Mouse (Mus musculus): ENCODE measurements at regions not wholly inside any gene's neighbourhood (a gene's known extent, or its start where the extent isn't known, plus 50 kb on each side); places are given as distances from the start of the nearest gene placed in this dataset.
A peak's percentile ranks its signal among the peaks of the same experiment; 100 is the strongest.

DNA sequence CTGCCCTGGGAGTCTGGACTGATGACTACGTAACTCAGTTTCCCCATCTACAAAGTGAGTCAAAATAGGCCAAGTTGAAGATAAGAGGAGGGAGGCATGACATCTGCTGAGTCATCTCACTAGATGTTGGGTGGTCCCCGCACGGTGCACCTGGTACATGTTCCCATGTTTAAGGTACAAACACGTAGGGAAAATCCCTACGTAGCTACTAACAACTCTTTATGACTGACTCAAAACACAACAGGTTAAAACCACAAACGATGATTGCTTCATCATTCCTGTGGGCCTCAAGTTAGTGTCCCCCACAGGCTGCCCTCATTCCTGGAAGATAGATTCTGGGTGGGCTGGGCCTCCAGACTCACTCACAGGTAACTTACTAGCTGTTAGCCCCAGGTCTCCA, 107.7 kb downstream of the Sox9 start:
- DNase-seq = no peak

- no peak for DNase-seq
Measured at GRCm38 (mm10) chr11:112897597-112897996, 115.6 kb downstream of the Sox9 start.

DNA sequence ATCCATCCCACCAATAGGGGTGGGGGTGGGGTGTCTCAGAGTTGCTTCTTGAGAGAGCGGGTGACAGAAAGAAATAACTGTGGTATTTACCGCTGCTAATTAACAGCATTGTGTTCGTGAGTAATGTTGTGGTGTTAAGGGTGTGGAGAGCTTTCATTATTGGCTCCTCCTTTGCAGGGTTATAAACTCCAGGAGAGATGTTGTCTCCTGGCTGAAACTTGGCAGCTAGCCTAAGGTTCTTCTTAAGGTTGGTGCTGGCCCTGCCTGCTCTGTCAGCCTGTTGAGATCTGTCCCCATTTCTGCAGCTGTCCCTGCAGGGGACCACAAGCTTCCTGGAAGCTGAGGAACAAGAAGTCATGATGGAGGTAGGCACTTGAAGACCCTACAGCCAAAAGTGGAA, 120.6 kb downstream of the Sox9 start:
- no peak for DNase-seq

- DNase-seq = no peak
Measured at GRCm38 (mm10) chr11:112910309-112910708, 128.3 kb downstream of the Sox9 start.

GRCm38 (mm10) chr11:112912875-112913274, 130.9 kb downstream of the Sox9 start:
- no peak for DNase-seq

GRCm38 (mm10) chr11:112916923-112917322, 134.9 kb downstream of the Sox9 start:
- no peak for DNase-seq

- DNase-seq = no peak
Measured at GRCm38 (mm10) chr11:112920131-112920530, 138.1 kb downstream of the Sox9 start.

DNA sequence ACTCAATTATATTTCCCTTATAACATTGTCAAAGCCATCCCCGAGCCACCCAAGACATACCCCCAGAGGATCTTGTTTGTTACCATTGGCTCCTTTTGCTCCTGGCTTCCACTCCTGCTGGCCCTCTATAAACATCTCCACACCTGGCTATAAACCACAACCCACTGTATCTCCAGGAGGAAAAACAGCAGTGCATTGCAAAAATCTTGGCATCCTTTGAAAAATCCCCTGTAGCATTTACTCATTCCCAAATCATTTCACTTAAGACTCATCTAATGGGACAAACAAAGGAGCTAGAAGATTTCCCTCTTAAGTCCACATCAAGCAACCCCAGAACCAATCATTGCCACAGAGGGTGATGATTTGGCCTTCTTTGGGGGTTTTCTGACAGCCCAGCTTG, 142.6 kb downstream of the Sox9 start:
- DNase-seq = no peak

GRCm38 (mm10) chr11:112925140-112925539, 143.1 kb downstream of the Sox9 start:
- DNase-seq = no peak

DNA sequence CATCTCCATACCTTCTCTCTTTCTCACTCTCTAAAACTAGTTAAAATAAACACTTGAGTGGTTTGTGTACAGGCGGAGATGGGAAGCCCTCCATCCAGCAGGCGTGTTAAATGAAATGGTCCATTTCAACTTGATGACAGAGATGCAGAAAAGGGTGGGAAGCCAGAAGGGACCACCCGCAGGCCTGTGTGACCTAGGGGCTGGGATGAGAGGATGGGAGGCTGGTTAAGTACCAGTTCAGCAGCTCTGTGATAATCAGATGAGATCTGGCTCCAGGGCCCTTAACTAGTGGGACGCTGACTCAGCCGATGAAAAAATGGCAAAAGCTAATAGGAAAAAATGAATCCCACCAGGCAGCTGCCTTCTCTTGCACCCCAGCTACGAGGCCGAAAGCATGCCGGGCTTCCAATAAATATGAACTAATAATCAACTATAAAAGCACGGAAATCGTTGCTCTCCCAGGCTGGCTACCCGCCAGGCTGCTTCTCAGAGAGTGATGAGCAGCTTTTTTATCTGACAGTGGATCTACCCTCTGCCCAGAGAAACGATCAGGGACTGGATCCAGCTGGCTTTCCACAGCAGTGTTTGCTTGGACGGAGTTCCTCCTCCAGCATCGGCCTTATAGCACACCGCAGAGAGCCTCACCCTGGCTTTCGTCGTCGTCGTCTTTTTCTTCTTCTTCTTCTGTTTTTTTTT, 144.5 kb downstream of the Sox9 start:
- peak; percentile 24 for DNase-seq

GRCm38 (mm10) chr11:112930186-112930808, 148.3 kb downstream of the Sox9 start:
- no peak for DNase-seq

DNA sequence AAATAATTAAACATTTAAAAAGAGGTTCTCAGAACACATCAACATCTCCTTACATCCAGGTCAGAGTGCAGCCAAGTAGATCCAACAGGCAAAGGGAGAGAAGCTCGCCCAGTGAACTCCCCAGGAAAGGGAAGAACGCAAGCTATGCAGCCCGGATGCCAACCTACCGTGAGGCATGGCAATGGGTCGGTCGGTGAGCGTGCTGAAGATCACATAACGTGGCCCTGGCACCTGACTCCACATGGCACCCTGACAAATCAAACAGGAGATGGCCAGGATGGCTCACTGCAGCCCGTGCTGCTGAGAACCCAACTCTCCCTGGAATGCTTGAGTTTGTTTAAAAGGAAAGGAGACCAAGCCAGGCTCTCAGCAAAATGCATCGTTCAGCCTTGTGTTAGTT, 156.0 kb downstream of the Sox9 start:
- no peak for DNase-seq

DNA sequence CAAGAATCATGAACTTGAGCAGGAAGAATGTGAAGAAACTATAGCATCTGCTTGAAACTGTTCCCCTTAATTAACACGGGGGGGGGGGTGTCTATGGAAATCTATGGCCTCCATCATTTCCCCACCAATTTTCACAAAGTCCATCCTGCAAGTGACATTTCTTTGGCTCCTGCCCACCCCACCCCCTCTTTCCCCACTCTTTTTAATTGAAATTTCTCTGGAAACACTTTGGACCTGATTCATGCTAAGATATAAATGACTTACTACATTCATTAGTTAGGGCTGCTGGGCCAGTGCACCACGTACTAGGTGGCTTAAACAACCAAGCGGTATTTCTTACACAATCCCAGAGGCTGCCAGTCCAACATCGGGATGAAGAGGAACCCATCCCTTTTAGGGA, 169.4 kb downstream of the Sox9 start:
- DNase-seq = no peak

DNA sequence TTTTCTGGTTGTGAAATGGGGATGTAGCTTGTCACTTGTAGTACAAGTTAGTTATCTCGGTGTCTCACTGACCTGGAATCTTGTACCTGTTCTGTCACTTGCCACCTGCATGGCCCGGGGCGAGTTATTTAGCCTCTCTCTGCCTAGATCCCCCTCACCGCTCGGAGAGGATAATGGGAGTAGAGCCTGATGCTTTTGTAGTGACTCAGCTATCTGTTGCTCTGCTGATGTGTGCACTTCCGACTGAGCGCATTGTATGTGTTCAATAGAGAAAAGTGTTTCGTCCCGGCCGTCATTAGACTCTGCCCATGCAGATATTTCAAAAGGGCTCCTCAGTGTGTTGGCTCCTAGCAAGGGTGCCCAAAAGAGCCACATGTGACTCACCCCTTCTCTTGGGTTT, 170.3 kb downstream of the Sox9 start:
- no peak for DNase-seq

- no peak for DNase-seq
Measured at GRCm38 (mm10) chr11:112953491-112953890, 171.5 kb downstream of the Sox9 start.

DNA sequence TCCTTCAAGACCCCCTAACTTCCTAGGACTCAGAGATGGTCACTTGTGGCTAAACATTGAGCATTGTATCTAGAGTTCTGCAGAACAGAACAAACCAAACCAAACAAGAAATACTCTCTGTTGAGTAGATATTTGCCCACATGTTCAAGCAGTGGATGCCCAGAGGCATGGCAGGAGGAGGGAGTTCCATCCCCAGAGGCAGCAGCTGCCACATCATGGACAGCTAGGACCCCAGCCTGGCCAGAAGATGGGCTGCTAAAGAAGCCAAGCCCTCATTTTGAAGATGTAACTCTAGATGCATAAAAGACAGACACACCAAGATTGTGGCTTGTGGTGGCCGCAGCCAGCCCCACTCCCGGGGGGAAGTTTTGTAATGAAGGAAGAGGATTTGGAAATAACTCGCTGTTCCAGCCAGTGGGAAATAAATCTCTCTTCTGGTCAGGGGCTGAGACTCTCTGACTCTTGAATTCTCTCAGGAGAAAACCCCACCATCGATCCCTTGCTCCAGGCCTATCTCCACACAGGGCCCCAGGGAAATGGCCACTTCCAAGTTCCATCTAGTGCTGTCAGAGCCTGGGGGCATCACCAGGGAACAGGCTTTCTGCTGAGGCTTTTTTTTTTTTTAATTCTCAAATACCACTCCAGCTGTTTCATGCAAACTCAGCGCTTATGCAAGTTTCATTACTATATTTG, 174.9 kb downstream of the Sox9 start:
- no peak for DNase-seq

GRCm38 (mm10) chr11:112959609-112960008, 177.6 kb downstream of the Sox9 start:
- DNase-seq = no peak

- no peak for DNase-seq
Measured at GRCm38 (mm10) chr11:112973286-112973685, 191.3 kb downstream of the Sox9 start.

GRCm38 (mm10) chr11:112974893-112975292, 192.9 kb downstream of the Sox9 start:
- no peak for DNase-seq

- DNase-seq = no peak
Measured at GRCm38 (mm10) chr11:112976914-112977785, 195.1 kb downstream of the Sox9 start.

DNA sequence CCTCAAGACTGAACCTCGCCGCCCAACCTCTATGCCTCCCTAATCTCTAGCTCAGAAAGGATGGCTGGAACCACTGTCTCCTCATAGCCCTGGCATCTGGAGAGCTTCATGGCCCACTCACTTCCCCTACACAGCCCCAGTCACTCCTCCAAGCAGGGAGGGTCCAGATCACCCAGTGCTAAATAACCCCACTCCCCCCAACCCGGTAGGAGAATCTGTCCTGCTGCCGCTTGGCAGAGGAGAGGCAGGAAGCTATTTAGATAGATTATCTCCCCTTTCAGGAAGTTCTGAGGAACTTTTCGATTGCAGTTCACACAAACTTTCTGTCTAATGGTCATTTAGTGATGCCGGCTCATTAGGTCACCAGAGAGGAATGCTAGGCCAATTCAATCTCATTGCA, 196.9 kb downstream of the Sox9 start:
- no peak for DNase-seq

- no peak for DNase-seq
Measured at GRCm38 (mm10) chr11:112979413-112979812, 197.4 kb downstream of the Sox9 start.

Measured in adrenal gland, postnatal 25 days (tissue).